Mouse (Mus musculus) E14TG2a.4 (cell line): Measurements from ENCODE around the gene Hoxb1.

Source experiments
- CTCF ChIP-seq: conservative IDR thresholded peaks from 2 replicates; pipeline ENCODE4 v1.5.1; 2014; ENCODE audit warnings: low read length
- NANOG ChIP-seq: IDR thresholded peaks from 2 replicates; pipeline ENCODE4 v1.6.1; 2014; ENCODE audit warnings: borderline replicate concordance, low read length, mixed read lengths
- POU5F1 ChIP-seq: IDR thresholded peaks from 2 replicates; pipeline ENCODE4 v1.6.1; 2014; ENCODE audit warnings: low read length, borderline replicate concordance

GRCm38 (mm10) chr11:96333241-96334001 is 32.1 kb upstream of the Hoxb1 start:
- TF ChIP-seq CTCF (no peak), POU5F1 (no peak), NANOG (no peak)
